Mouse (Mus musculus) c-Kit-positive CD71-negative TER-119-negative erythroid progenitor cells, embryonic 14.5 days (primary cell): ENCODE measurements at regions not wholly inside any gene's neighbourhood (a gene's known extent, or its start where the extent isn't known, plus 50 kb on each side); places are given as distances from the start of the nearest gene placed in this dataset.

ENCODE experiments used
- DNase-seq: peaks from one replicate; pipeline ENCODE4 v3.0.0-alpha.2; 2013; ENCODE audit warnings: low read depth

- no peak for DNase-seq
These were observed 1119.2 kb upstream of the Adgrl2 start for GRCm38 (mm10) chr3:150109561-150109960.

GRCm38 (mm10) chr3:150112231-150112630 is 1121.9 kb upstream of the Adgrl2 start:
- DNase-seq: no peak

- DNase-seq: no peak
These were observed 1129.5 kb upstream of the Adgrl2 start for GRCm38 (mm10) chr3:150119866-150120265.

- no peak for DNase-seq
These were observed 1156.3 kb upstream of the Adgrl2 start for GRCm38 (mm10) chr3:150146635-150147034.

GRCm38 (mm10) chr3:150151152-150151822 is 1160.9 kb upstream of the Adgrl2 start:
- no peak for DNase-seq

GRCm38 (mm10) chr3:150151823-150152158 is 1161.4 kb upstream of the Adgrl2 start:
- DNase-seq: no peak

GRCm38 (mm10) chr3:150152893-150153292 is 1162.5 kb upstream of the Adgrl2 start:
- DNase-seq: no peak

- DNase-seq: no peak
These were observed 1195.5 kb upstream of the Adgrl2 start for GRCm38 (mm10) chr3:150185807-150186206.

- DNase-seq: no peak
These were observed 1202.8 kb upstream of the Adgrl2 start for GRCm38 (mm10) chr3:150193132-150193531.

- DNase-seq: no peak
These were observed 1208.1 kb upstream of the Adgrl2 start for GRCm38 (mm10) chr3:150198492-150198891.

- no peak for DNase-seq
These were observed 1215.5 kb upstream of the Adgrl2 start for GRCm38 (mm10) chr3:150205902-150206301.

- DNase-seq: no peak
These were observed 1204.4 kb upstream of the Adgrl4 start for GRCm38 (mm10) chr3:150233279-150233678.

- no peak for DNase-seq
These were observed 1200.6 kb upstream of the Adgrl4 start for GRCm38 (mm10) chr3:150236946-150237600.

- DNase-seq: no peak
These were observed 1162.6 kb upstream of the Adgrl4 start for GRCm38 (mm10) chr3:150275038-150275437.

- DNase-seq: no peak
These were observed 1141.5 kb upstream of the Adgrl4 start for GRCm38 (mm10) chr3:150296057-150296710.

GRCm38 (mm10) chr3:150328811-150329210 is 1108.9 kb upstream of the Adgrl4 start:
- no peak for DNase-seq

GRCm38 (mm10) chr3:150352139-150352725 is 1085.5 kb upstream of the Adgrl4 start:
- DNase-seq: no peak

GRCm38 (mm10) chr3:150365766-150366165 is 1071.9 kb upstream of the Adgrl4 start:
- no peak for DNase-seq

- DNase-seq: peak; percentile 18
These were observed 1052.6 kb upstream of the Adgrl4 start for GRCm38 (mm10) chr3:150384996-150385627.

- DNase-seq: no peak
These were observed 1035.9 kb upstream of the Adgrl4 start for GRCm38 (mm10) chr3:150401694-150402301.

- no peak for DNase-seq
These were observed 1031.6 kb upstream of the Adgrl4 start for GRCm38 (mm10) chr3:150406086-150406485.

GRCm38 (mm10) chr3:150415277-150415676 is 1022.4 kb upstream of the Adgrl4 start:
- no peak for DNase-seq
